Comparison of ENCODE assay signal across 33 mouse cellular contexts in the genomic region with DNA sequence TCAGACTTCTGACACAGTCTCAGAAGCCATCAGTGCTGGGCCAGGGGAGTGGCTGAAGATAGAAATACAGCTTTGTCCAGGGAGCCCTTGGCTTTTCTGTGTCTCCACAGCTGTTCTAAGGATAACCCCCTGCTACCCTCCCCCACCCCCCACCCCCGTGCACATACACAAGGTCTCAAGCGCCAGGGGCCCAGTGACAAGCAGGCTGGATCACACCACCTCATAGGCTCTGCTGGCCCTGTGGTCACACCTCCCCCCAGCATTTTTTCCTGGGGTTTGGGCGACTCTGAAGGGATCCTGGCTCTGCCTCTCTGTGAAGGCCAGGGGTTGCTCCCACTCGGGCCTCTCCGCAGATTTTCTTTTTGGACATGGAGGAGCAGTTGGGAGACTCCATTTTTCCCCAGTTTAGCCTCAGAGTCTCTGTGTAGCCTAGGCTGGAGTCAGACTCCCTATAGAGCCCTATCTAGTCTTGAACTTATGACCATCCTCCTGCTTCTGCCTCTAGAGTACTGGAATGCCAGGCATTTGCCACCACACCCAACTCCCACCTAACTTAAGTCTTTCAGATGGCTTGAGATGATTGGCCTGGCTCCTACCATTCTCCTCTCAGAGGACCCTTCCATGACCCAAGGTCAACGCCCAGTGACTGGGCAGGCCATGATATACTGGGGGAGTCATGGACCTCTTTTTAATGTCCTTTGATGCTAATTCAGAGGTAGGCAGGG. TPM values are rescaled to one million over a fixed set of nuclear protein-coding genes. Genes with fewer than 3 reads are reported as not detected.
DNase-seq lines count a peak whose midpoint lies in the region; TF ChIP-seq lines count a peak whose summit lies in the region.
"Had no signal": no experiment of that assay in that cellular context is flagged by ENCODE, and none has a peak within 500 bp of the region (broad histone marks: within the 10 kb centered on the region; RNA-seq: fewer than 3 reads in every experiment).

No protein-coding gene starts in this region.

- no peak for TF ChIP-seq POLR2A in ES-Bruce4 (IDR thresholded peaks at IDR 0.05; ENCODE audit: insufficient read depth, low read length)

- no peak for TF ChIP-seq EP300 in ES-Bruce4 (IDR thresholded peaks at IDR 0.05; ENCODE audit: insufficient read depth, low read depth, low read length)

- WGBS in heart, embryonic 10.5 days = 68% methylated on average over 6 of the region's 6 CpGs

- H3K27me3 ChIP-seq in heart, embryonic 10.5 days (ENCODE audit: insufficient read depth, poor library complexity, severe bottlenecking) = peaks cover 44% of the 10 kb centered on the region
- no peaks in the 10 kb centered on the region for H3K27me3 ChIP-seq in ES-Bruce4 (ENCODE audit: control insufficient read depth, insufficient read depth, low read length, poor library complexity, severe bottlenecking)
- H3K27me3 ChIP-seq: embryonic facial prominence, embryonic 15.5 days; forebrain, embryonic 12.5 days had no signal

- H3K4me3 ChIP-seq in gastrocnemius, adult 2 months = no peak overlapping the region
- no peak overlapping the region for H3K4me3 ChIP-seq in heart, embryonic 10.5 days
- H3K4me3 ChIP-seq in ES-Bruce4 (ENCODE audit: low read depth, low read length) = no peak overlapping the region
- H3K4me3 ChIP-seq: embryonic facial prominence, embryonic 13.5 days; embryonic facial prominence, embryonic 15.5 days; erythroblast, embryonic 14.5 days; forebrain, embryonic 10.5 days; forebrain, embryonic 12.5 days had no signal

- intact Hi-C loops in gastrocnemius, adult 2 months (cut with DNase I) = no loop called here
- intact Hi-C loops in gastrocnemius, postnatal 36 days (cut with DNase I) = no loop called here

- DNase-seq in gastrocnemius, adult 2 months = no peak
- DNase-seq in gastrocnemius, postnatal 36 days = no peak
- DNase-seq in heart, embryonic 10.5 days (ENCODE audit: low spot score) = no peak
- no peak for DNase-seq in heart, adult 8-10 months (ENCODE audit: low spot score)
- peak; percentile 88 for DNase-seq in R1 (ENCODE audit: low read depth, low spot score)
- DNase-seq in ovary, postnatal 14 days (ENCODE audit: low spot score) = no peak
- DNase-seq in spleen, postnatal 4 days (ENCODE audit: low spot score in 2 of 2) = no peak
- DNase-seq: adrenal gland, adult 2 months; adrenal gland, postnatal 10 days; adrenal gland, postnatal 25 days; B cell, adult 2 months; cerebellum, adult 11 months; cerebellum, adult 18-20 months; cerebellum, adult 8-10 months; cerebellum, adult 9-11 months; cerebellum, postnatal 14 days; cerebellum, postnatal 36 days; embryo, embryonic 11 days had no signal

- peaks cover 31% of the 10 kb centered on the region for H3K4me1 ChIP-seq in heart, embryonic 10.5 days
- peaks cover 5% of the 10 kb centered on the region for H3K4me1 ChIP-seq in ES-Bruce4 (ENCODE audit: control insufficient read depth, insufficient read depth, low read length)
- H3K4me1 ChIP-seq: embryonic facial prominence, embryonic 13.5 days; embryonic facial prominence, embryonic 15.5 days; forebrain, embryonic 12.5 days had no signal

- no peak for TF ChIP-seq CTCF in gastrocnemius, adult 2 months (IDR thresholded peaks at IDR 0.05)
- TF ChIP-seq CTCF in ES-Bruce4 (IDR thresholded peaks at IDR 0.05; ENCODE audit: low read depth, low read length) = no peak

- no peak overlapping the region for H3K9ac ChIP-seq in ES-Bruce4 (ENCODE audit: low read depth, poor library complexity, severe bottlenecking)
- H3K9ac ChIP-seq: embryonic facial prominence, embryonic 13.5 days; embryonic facial prominence, embryonic 15.5 days; forebrain, embryonic 12.5 days had no signal

- no peaks in the 10 kb centered on the region for H3K9me3 ChIP-seq in heart, embryonic 10.5 days
- no peaks in the 10 kb centered on the region for H3K9me3 ChIP-seq in ES-Bruce4 (replicated peaks; ENCODE audit: control insufficient read depth, insufficient read depth, low read length, poor library complexity, severe bottlenecking)
- H3K9me3 ChIP-seq: embryonic facial prominence, embryonic 13.5 days; embryonic facial prominence, embryonic 15.5 days; forebrain, embryonic 10.5 days; forebrain, embryonic 12.5 days; G1E had no signal

- no peaks in the 10 kb centered on the region for H3K36me3 ChIP-seq in heart, embryonic 10.5 days
- no peaks in the 10 kb centered on the region for H3K36me3 ChIP-seq in ES-Bruce4 (ENCODE audit: control insufficient read depth, insufficient read depth, low read length, poor library complexity, severe bottlenecking)
- H3K36me3 ChIP-seq: embryonic facial prominence, embryonic 13.5 days; embryonic facial prominence, embryonic 15.5 days; forebrain, embryonic 10.5 days; forebrain, embryonic 12.5 days; G1E had no signal

- peak overlapping the region; percentile 91 for H3K27ac ChIP-seq in gastrocnemius, adult 2 months
- 0 out of 2 replicates have a peak overlapping the region, but pooled peaks have one; percentile 0 for H3K27ac ChIP-seq in heart, embryonic 10.5 days
- peak overlapping the region; percentile 14; the same call in 1 of the 2 replicates for H3K27ac ChIP-seq in ES-Bruce4 (ENCODE audit: insufficient read depth, low read length)
- H3K27ac ChIP-seq: embryonic facial prominence, embryonic 13.5 days; embryonic facial prominence, embryonic 15.5 days; forebrain, embryonic 10.5 days; forebrain, embryonic 12.5 days had no signal

RNA-seq across cellular contexts. Expression of a gene that starts 7.7 kb away (rescaled TPM):
- total RNA-seq in gastrocnemius, adult 2 months (2021) = not detected
- under 1 TPM; 0.17 to 0.20 TPM for total RNA-seq in gastrocnemius, postnatal 36 days (2021)
- 0.14 TPM in 1 of 2 replicates, not detected in the other for polyA plus RNA-seq in heart, embryonic 10.5 days (2016; fragmentation: Nextera tagmentation; extraction: Ambion mirVana)
- total RNA-seq in heart, adult 8-10 months (2022) = not detected
- polyA plus RNA-seq in ES-Bruce4 (2011; ENCODE audit: insufficient read depth, insufficient read length, low read depth, missing spikeins) = 1.7 and 2.0 TPM in 2 replicates
- total RNA-seq: adrenal gland, adult 2 months; adrenal gland, postnatal 10 days; adrenal gland, postnatal 25 days; adrenal gland, postnatal 4 days; CH12.LX; common myeloid progenitor, adult 5-6 weeks; G1E had no signal
- polyA plus RNA-seq: activated CD4-positive, CD25-positive, alpha-beta regulatory T cell, adult 4 months; adrenal gland, adult 2 months; CD4-positive, CD25-positive, alpha-beta regulatory T cell, adult 4 months; embryonic facial prominence, embryonic 13.5 days; erythroblast, embryonic 14.5 days; forebrain, embryonic 16.5 days; G1E; Patski had no signal

RNA-seq across cellular contexts. Expression of a gene that starts 15.2 kb away (rescaled TPM):
- total RNA-seq in gastrocnemius, adult 2 months (2021) = 10 to 100 TPM; 14.1 to 14.3 TPM
- total RNA-seq in gastrocnemius, postnatal 36 days (2021) = 10 to 100 TPM; 12.6 to 26.2 TPM
- not detected in 2 replicates for polyA plus RNA-seq in heart, embryonic 10.5 days (2016; fragmentation: Nextera tagmentation; extraction: Ambion mirVana)
- under 1 TPM in 2 of 4 experiments, not detected in 2; 0.09 to 0.12 TPM for total RNA-seq in heart, adult 8-10 months (2022)
- polyA plus RNA-seq in ES-Bruce4 (2011; ENCODE audit: insufficient read depth, insufficient read length, low read depth, missing spikeins) = not detected in 2 replicates
- total RNA-seq: CH12.LX; common myeloid progenitor, adult 5-6 weeks had no signal
- polyA plus RNA-seq: activated CD4-positive, CD25-positive, alpha-beta regulatory T cell, adult 4 months; CD4-positive, CD25-positive, alpha-beta regulatory T cell, adult 4 months; embryonic facial prominence, embryonic 11.5 days; erythroblast, embryonic 14.5 days; forebrain, embryonic 16.5 days; G1E had no signal

RNA-seq across cellular contexts. Expression of a gene that starts 15.3 kb away (rescaled TPM):
- 1 to 10 TPM; 5.2 to 6.6 TPM for total RNA-seq in gastrocnemius, adult 2 months (2021)
- 1 to 10 TPM; 4.0 to 4.8 TPM for total RNA-seq in gastrocnemius, postnatal 36 days (2021)
- polyA plus RNA-seq in heart, embryonic 10.5 days (2016; fragmentation: Nextera tagmentation; extraction: Ambion mirVana) = 9.9 and 11.2 TPM in 2 replicates
- total RNA-seq in heart, adult 8-10 months (2022) = 1 to 10 TPM; 3.4 to 4.4 (median 4.0) TPM
- 7.3 and 7.5 TPM in 2 replicates for polyA plus RNA-seq in ES-Bruce4 (2011; ENCODE audit: insufficient read depth, insufficient read length, low read depth, missing spikeins)

RNA-seq across cellular contexts. Expression of a gene that starts 45.2 kb away (rescaled TPM):
- not detected for total RNA-seq in gastrocnemius, adult 2 months (2021)
- not detected for total RNA-seq in gastrocnemius, postnatal 36 days (2021)
- polyA plus RNA-seq in heart, embryonic 10.5 days (2016; fragmentation: Nextera tagmentation; extraction: Ambion mirVana) = 0.11 and 0.31 TPM in 2 replicates
- not detected for total RNA-seq in heart, adult 8-10 months (2022)
- 0.28 TPM in 1 of 2 replicates, not detected in the other for polyA plus RNA-seq in ES-Bruce4 (2011; ENCODE audit: insufficient read depth, insufficient read length, low read depth, missing spikeins)
- total RNA-seq: adrenal gland, postnatal 10 days; common myeloid progenitor, adult 5-6 weeks had no signal
- polyA plus RNA-seq: activated CD4-positive, CD25-positive, alpha-beta regulatory T cell, adult 4 months; adrenal gland, adult 2 months; CD4-positive, CD25-positive, alpha-beta regulatory T cell, adult 4 months; embryonic facial prominence, embryonic 11.5 days; erythroblast, embryonic 14.5 days had no signal

RNA-seq across cellular contexts. Expression of a gene that starts 45.3 kb away (rescaled TPM):
- 10 to 100 TPM; 15.9 to 16.6 TPM for total RNA-seq in gastrocnemius, adult 2 months (2021)
- total RNA-seq in gastrocnemius, postnatal 36 days (2021) = 10 to 100 TPM; 14.0 to 14.9 TPM
- polyA plus RNA-seq in heart, embryonic 10.5 days (2016; fragmentation: Nextera tagmentation; extraction: Ambion mirVana) = 35.3 and 47.9 TPM in 2 replicates
- 10 to 100 TPM; 18.4 to 22.3 (median 19.8) TPM for total RNA-seq in heart, adult 8-10 months (2022)
- polyA plus RNA-seq in ES-Bruce4 (2011; ENCODE audit: insufficient read depth, insufficient read length, low read depth, missing spikeins) = 19.2 and 20.6 TPM in 2 replicates

Comparison
In these comparisons a context has a peak if more than half of its experiments do, and no peak if none do; other contexts are left out.
1. H3K27ac ChIP-seq: peak in every context shown above with its lines; median percentile 91 in gastrocnemius, adult 2 months; 14 in ES-Bruce4; 0 in heart, embryonic 10.5 days.
2. RNA of a gene that starts 15.2 kb away (total RNA-seq): 12.6 to 26.2 TPM in gastrocnemius, postnatal 36 days and 14.1 to 14.3 TPM in gastrocnemius, adult 2 months; 0.09 to 0.12 TPM in heart, adult 8-10 months; every median in the first group is over 10 times any median in the second.